Mouse (Mus musculus) A20 (cell line): ENCODE results near the gene Unc13c.

ENCODE experiments used
- DNase-seq: peaks from one replicate; pipeline ENCODE4 v3.0.0-alpha.2; 2011; ENCODE audit warnings: low read depth, low spot score

Gene Unc13c

DNA sequence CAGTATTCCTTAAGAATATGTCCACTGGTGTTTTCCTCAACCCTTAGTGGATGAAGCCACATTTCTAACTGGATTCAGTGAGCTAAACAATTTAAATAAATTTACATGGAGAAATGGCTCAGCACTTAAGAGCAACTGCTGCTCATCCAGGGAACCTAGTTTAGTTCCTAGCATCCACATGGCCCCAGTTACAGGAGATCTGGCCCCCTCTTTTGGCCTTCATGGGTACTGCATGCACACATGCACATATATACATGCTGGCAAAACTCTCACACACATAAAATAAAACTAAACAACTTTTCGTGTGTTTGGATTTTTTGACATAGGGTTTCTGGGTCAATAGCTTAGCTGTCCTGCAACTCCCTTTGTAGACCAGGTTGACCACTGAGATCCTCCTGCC lies 330.6 kb downstream of the Unc13c start:
- DNase-seq, result no peak

DNA sequence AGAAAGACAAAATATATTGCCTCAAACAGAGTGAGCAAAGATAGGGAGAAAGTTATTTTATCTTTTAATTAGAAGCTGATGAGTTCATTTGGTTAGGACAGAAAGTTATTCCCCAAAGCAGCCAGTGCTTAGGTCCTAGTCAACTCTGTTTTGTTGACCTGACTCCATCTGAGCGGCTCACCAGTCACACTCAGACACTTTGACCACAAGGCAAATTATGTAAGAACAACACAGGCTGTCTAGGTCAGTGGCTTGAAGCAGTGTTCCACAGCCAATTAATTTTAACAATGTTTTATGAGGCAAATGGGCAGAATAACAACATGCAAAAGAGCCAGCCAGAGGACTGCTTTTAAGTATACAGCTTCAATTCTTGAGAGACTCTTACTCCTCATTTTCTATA lies 343.6 kb downstream of the Unc13c start:
- DNase-seq, result no peak

DNA sequence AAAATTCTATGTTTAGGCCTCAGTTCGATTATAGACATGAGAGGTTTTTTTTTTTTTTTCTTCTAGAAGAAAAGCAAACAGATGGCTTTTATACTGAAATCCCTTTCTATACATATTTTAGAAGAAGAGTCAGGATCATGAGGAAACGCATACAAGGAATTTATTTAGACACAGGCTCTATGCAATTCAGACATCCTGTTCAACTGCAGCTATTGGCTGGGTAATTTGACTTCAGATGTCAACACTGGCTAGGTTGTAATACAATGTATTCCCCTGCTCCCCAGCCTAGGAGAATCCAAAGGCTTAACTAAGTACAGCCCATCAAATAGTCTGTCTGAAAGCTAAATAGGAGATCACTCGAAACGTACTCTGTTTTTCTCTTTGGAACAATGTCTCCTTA lies 355.9 kb downstream of the Unc13c start:
- DNase-seq, result no peak

DNA sequence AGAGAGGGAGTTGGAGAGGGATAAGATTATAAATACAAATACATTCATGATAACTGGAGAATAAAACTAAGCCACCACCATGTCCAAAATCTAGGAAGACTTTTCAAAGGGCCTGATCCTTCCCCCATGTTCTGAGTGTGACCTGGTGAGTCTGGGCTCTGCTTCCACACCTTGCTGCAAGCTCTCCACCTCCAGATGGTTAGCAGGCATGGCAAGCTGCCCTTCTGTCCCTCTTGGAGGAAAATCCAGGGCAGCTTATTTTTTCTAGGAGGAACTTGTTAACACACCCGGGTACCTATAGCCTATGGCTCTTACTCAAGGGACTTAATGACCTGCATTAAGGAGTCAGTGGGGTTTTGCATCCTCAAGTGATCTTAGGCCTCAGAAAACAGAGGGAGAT lies 364.8 kb downstream of the Unc13c start:
- DNase-seq, result no peak

DNA sequence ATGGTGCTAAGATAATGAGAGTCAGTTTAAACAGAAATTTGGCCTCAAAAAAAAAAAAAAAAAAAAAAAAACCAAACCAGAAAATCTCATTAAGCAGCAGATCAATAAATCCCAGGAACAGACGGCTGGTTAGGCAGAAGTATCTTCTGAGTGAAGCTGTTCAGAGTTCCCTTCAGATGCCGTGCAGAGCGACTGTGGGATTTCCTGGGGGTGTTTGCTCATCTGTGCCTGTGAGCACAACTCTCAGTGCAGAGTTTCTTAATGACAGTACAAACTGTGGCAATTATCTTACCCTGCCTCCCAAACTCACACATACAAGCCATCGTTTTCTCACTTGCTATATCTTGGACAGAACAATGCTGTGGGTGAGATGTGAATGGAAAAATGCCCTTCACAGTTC lies 403.2 kb downstream of the Unc13c start:
- no peak for DNase-seq

DNA sequence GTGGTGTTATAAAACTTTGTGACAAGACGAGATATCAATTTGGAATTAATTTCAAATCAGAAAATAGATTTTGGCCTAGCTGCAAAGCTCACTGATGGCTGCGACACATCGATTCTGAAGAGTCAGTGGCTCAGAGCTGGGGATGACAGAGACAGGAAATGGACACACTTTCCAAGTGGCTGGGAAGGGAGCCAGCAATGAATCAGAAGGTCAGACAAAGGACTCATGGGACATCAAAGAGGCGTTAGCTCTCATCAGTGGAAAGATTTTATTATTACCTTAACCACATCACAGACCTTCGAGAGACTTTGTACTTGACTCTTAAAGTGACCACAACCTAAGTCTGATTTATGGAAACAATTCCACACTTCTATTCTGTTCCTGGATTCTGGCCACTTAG lies 408.7 kb downstream of the Unc13c start:
- no peak for DNase-seq

DNA sequence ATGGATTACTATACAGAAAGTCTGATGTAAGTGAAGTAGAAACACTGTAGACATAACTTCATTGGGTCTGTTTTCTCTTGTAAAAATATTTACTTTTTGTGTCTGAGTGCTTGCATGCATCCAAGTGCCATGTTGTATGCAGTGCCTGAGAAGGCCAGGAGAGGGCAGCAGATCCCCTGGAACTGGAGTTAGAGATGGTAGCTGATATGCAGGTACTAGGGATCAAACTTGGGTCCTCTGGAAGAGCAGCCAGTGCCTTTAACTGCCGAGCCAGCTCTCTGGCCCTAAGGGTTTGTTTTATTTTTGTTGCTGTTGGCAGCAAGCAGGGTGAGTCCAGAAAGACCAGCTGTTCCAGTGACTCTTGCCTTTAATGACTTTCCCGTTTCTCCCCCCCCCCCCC lies 411.0 kb downstream of the Unc13c start:
- DNase-seq, result no peak

DNA sequence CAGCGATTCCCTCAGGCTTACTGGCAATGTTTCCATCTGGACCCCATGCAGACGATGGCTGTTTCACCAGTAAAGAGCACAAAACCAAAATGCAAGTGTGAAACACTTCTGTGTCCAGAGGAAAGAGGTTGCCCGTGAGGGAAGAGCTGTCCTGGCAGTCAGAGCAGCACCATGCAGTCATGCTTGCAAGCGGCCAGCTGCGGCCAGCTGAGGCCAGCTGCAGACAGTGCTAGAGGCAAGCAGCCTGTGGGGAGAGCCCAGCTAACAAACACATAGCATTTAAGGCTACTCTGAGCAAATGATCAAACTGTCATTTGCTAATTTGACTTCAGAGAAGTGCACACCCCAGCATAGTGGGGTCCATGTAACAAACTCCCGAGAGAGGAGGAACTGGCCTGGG lies 413.4 kb downstream of the Unc13c start:
- DNase-seq, result no peak

DNA sequence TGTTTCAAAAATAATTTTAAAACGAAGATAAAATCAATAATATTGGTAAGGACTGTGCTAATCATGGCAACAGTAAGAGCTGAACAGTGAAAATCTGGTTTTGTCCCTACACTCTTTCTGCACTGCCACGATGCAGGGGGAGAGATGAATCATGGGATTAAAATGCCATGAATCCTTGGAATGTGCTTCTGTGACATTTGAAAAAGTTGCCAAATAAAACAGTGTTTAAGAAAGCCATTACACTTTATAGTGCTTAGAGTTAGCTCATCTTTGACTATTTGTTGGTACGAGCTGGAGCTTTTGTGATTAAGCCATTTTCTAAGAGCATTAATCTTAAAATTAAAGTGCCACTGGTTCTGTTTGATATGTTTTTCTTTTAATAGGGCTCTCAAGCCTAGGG lies 496.2 kb downstream of the Unc13c start:
- DNase-seq, result no peak

DNA sequence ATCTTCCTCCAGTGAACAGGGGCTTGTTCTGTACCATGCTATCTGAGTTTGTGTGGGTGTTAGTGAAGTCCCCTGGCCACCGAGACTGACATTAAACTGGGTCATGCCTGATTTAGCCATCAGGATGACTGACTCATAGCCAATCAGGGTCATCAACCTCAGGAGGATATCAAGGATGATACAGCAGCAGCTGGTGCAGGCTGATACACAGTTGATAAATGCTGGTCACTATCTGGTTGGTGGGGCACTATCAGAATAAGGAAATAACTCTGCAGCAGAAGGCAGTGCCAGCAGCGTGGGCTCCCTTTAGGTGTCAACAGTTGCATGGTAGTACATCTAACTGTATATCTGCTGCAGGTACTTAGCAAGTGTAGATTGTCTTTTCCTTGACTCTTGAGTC lies 506.7 kb downstream of the Unc13c start:
- no peak for DNase-seq

DNA sequence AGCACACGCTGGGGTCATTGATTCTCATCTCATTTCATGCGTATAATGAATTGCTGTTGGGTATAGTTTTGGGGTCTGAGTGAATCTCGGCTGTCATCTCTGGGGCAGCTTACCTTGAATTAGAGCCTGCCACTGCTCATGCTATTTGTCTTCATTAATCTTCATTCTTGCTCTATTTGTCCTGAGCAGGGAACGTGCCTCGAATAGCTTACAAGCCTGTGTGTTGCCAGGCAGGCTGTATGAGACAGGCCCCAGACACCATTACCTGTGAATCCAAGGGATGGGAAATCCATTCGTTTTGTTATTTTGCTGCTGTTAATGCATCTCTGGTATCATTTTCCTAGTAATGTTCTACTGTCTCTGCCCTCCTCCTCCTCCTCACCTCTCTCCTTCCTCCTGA lies 518.8 kb downstream of the Unc13c start:
- DNase-seq, result no peak

DNA sequence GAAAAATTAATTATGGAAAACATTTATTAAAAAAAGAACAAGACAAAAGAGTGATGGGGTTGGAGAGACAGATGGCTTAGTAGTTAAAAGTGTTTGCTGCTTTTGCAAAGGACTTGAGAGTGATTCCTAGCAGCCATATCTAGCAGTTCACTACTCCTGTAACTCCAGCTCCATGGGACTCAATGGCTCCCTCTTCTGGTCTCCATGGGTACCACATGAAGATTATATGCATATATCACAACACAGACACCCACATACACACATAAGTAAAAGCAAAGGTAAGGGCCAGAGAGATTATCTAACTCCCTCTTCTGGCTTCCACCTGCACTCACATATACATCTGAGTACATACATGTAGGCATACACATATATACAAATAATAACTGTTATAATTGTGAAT lies 519.5 kb downstream of the Unc13c start:
- no peak for DNase-seq

DNA sequence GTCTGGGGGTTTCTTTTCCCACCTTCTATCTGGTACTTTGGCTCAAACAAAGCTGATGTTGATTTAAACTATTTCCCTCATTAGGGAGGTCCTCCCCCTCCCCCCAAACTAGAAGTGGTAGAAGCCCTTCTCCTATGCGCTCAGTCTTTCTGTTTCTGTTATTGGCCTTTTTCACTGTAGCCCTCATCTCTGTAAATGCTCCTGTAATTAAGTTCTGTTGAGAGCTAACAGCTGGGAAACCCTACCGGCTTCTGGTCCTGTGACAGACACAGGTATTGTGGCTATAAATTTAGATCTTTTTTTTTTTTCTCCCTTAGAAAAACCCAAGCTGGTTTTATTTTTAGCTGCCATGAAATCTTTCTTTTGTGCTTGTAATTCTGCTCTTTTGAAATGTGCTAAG lies 536.8 kb downstream of the Unc13c start:
- no peak for DNase-seq
